Mouse (Mus musculus) neural tube, embryonic 15.5 days (tissue): ENCODE measurements around the gene Foxj3. TPM values are rescaled to one million over a fixed set of nuclear protein-coding genes. Genes with fewer than 3 reads are reported as not detected.
"Not testable (repeated sequence)": the region's sequence is repeated elsewhere in the genome, so short reads cannot be mapped to it uniquely, and the experiment has no call there.

ENCODE experiments used
- ATAC-seq: fragments of 200-750 bp; cut with Nextera tagmentation; 2 replicates; pipeline ENCODE4 v1.8.0; 2017; ENCODE audit warnings: mild to moderate bottlenecking, moderate TSS enrichment, moderate library complexity; ENCODE audit not compliant: low FRiP score
- H3K27ac ChIP-seq: fragments of 300-500 bp; sonication (generic); replicated peaks from 2 replicates; pipeline ENCODE4 v1.5.1; 2015; ENCODE audit warnings: mild to moderate bottlenecking, inconsistent platforms
- H3K27me3 ChIP-seq: fragments of 300-500 bp; sonication (generic); replicated peaks from 2 replicates; pipeline ENCODE4 v1.6.1; 2015; ENCODE audit warnings: inconsistent platforms
- H3K36me3 ChIP-seq: fragments of 300-500 bp; sonication (generic); 2 replicates; pipeline ENCODE4 v1.6.1; 2015; ENCODE audit warnings: inconsistent platforms
- H3K4me1 ChIP-seq: fragments of 300-500 bp; sonication (generic); 2 replicates; pipeline ENCODE4 v1.6.1; 2015; ENCODE audit warnings: inconsistent platforms
- H3K4me2 ChIP-seq: fragments of 300-500 bp; sonication (generic); 2 replicates; pipeline ENCODE4 v1.6.1; 2015; ENCODE audit warnings: inconsistent platforms, mild to moderate bottlenecking, moderate library complexity
- H3K4me3 ChIP-seq: fragments of 300-500 bp; sonication (generic); replicated peaks from 2 replicates; pipeline ENCODE4 v1.5.1; 2015; ENCODE audit warnings: mild to moderate bottlenecking, inconsistent platforms
- H3K9ac ChIP-seq: fragments of 300-500 bp; sonication (generic); replicated peaks from 2 replicates; pipeline ENCODE4 v1.6.1; 2015; ENCODE audit warnings: mild to moderate bottlenecking, inconsistent platforms
- H3K9me3 ChIP-seq: fragments of 300-500 bp; sonication (generic); replicated peaks from 2 replicates; pipeline ENCODE4 v1.6.1; 2016; ENCODE audit warnings: inconsistent platforms
- WGBS: fragments of 180-500 bp; shearing (Covaris S2); methylation state at CpG from one replicate; pipeline ENCODE4 v1.1.7; 2015; ENCODE audit warnings: mixed read lengths; 5-methylcytosine and 5-hydroxymethylcytosine counted together
- polyA plus RNA-seq: library from polyadenylated mRNA; unstranded; fragments of >200 nt; fragmentation: Nextera tagmentation; extraction: Ambion mirVana; gene quantifications from 2 replicates; pipeline ENCODE4 v1.2.1, GENCODE M21; 2015

Foxj3 gene
- polyA plus RNA-seq, 1 experiment from 2014 or later: 27.4 TPM

DNA sequence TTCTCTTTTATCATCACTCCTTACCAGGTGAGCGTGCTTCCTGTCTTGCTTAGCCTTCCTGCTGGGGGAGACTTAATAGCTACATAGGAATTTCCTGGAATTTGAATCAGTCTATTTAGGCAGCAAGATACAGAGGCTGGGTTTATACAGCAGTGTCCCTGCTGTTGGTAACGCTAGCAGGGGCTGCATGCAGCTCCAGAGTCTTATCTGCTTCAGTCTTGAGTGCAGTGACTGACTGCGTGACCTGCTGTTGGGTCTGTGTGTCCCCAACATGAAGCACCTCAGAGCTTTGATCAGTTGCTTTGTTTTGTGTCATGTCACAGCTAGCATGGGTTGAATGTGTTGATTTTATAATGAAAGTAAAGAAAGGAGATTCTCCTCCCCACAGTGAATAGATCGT is 90.5 kb downstream of the Foxj3 start:
- 70% methylated on average over 4 of the region's 4 CpGs for WGBS
- Histone ChIP-seq H3K4me2 (no peak overlapping the region), H3K4me3 (no peak overlapping the region), H3K9ac (no peak overlapping the region), H3K9me3 (no peaks in the 10 kb centered on the region), H3K27ac (peak overlapping the region; percentile 23; the same call in 1 of the 2 replicates), H3K4me1 (peaks cover 11% of the 10 kb centered on the region; the same call in 1 of the 2 replicates), H3K27me3 (no peaks in the 10 kb centered on the region), H3K36me3 (peaks cover 28% of the 10 kb centered on the region)
- no peak for ATAC-seq

DNA sequence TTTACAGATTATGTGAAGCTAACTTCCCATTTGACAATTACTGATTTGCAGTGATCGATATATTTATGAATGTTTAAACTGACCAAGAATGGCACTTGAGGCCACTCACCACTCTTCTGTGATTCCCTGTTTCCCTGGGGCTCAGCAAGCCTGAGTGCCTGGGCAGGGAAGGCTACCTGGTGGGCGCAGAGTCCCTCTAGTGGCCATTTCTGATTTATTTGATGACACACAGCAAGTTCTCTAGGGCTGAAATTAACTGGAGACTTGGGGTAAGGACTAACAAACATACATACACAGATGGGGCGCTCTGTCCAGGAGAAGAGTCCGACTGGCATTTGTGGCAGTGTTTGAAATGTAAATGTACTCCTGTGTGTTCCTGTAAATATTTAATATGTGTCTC is 91.6 kb downstream of the Foxj3 start:
- Histone ChIP-seq H3K4me1 (peaks cover 21% of the 10 kb centered on the region), H3K36me3 (peaks cover 24% of the 10 kb centered on the region)
- H3K9me3 ChIP-seq, H3K27ac ChIP-seq, ATAC-seq, H3K4me2 ChIP-seq, H3K27me3 ChIP-seq, H3K4me3 ChIP-seq, H3K9ac ChIP-seq: not testable (repeated sequence)
- WGBS: 82% methylated on average over 4 of the region's 4 CpGs

DNA sequence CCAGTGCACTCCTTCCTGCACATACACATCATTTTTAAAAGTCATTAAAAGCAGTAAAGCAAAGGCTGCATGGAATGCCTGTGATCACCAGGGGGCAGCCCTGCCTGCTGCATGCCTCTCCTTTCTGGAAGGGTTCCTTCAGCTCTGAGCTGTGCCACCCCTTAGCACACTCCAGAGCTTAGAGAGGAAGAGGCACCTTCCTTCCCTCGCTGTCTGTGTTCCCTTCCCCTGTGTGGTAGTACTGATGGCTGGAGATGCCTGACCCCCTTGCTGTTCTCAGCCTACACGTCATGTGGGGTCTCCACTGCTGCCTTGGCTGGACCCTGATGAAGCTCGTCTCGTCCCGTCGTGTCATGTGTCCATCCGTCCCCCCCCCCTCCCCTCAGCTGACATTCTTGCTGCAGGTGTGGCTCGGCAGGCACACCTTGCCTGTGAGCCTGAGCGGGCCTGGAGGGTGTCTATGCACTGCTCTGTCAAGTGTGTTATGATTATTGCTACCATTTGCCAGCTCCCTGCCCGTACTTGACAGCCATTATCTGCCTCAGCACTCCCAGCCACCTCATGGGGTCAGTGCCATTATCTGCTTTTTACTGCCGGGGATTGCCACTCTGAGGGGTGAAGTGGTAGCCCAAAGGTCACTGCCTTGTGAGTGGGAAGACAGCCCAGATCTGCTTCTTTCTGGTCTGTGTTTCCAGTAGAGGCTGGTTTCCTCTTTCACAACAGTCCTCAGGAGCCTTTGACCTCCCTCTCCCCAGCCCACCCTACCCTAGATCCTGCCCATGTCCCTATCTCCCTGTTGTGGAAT is 94.5 kb downstream of the Foxj3 start:
- Histone ChIP-seq H3K4me1 (peaks cover 30% of the 10 kb centered on the region), H3K4me2 (no peak overlapping the region), H3K36me3 (peaks cover 11% of the 10 kb centered on the region), H3K27ac (no peak overlapping the region), H3K27me3 (no peaks in the 10 kb centered on the region), H3K9ac (no peak overlapping the region), H3K9me3 (no peaks in the 10 kb centered on the region), H3K4me3 (no peak overlapping the region)
- peak; percentile 67 for ATAC-seq
- 48% methylated on average over 11 of the region's 11 CpGs for WGBS

- H3K4me1 ChIP-seq: peaks cover 30% of the 10 kb centered on the region
- 47% methylated on average over 7 of the region's 7 CpGs for WGBS
- H3K27ac ChIP-seq: no peak overlapping the region
- H3K27me3 ChIP-seq: no peaks in the 10 kb centered on the region
- H3K36me3 ChIP-seq: peaks cover 10% of the 10 kb centered on the region
- H3K9ac ChIP-seq: no peak overlapping the region
- H3K4me2 ChIP-seq: no peak overlapping the region
- no peak overlapping the region for H3K4me3 ChIP-seq
- ATAC-seq: no peak
- H3K9me3 ChIP-seq: no peaks in the 10 kb centered on the region
Observed at GRCm38 (mm10) chr4:119632721-119633120, 95.9 kb downstream of the Foxj3 start.

DNA sequence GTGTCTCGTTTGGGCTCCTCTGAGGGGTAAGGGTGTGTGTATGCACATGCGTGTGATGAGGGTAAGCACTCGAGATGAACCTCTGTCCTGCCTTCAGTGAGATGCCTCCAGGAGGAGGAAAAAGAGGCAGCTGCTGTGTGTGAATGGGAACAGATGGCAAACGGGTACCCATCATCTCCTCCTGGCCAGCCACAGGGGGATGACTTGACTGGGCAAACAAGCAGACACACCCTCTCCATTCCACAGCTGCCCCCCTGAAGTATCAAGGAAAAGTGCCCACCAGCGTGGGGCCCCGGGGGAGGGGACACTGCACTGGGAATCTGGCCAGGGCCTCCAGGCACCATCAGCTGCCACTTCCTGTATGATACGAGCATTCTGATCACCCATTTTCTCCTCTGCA is 96.5 kb downstream of the Foxj3 start:
- WGBS: 33% methylated on average over 7 of the region's 7 CpGs
- Histone ChIP-seq H3K9me3 (no peaks in the 10 kb centered on the region), H3K9ac (no peak overlapping the region), H3K4me3 (no peak overlapping the region), H3K4me2 (no peak overlapping the region), H3K27me3 (no peaks in the 10 kb centered on the region), H3K4me1 (peaks cover 30% of the 10 kb centered on the region), H3K36me3 (peaks cover 10% of the 10 kb centered on the region), H3K27ac (0 out of 2 replicates have a peak overlapping the region, but pooled peaks have one; percentile 37)
- no peak for ATAC-seq

DNA sequence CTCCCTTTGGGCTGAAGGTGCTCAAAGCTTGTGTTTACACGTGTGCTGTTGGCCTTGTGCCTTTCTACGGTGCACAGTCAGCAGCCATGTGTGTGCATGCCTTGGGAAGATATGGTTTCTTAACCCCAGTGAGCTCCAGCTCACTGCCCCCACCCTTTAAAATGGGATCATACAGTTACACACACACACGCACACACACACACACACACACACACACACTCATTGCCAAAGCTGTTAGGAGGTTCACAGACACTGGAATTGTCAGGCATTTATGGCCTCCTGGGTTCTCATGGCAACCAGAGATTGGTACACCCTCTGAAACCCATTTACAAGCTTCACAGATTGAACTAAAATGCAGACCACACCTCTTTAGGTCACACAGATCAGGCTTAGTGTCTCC is 97.1 kb downstream of the Foxj3 start:
- Histone ChIP-seq H3K9me3 (no peaks in the 10 kb centered on the region), H3K27ac (no peak overlapping the region), H3K4me2 (no peak overlapping the region), H3K9ac (no peak overlapping the region), H3K36me3 (peaks cover 9% of the 10 kb centered on the region), H3K27me3 (no peaks in the 10 kb centered on the region), H3K4me3 (no peak overlapping the region), H3K4me1 (peaks cover 30% of the 10 kb centered on the region)
- no peak for ATAC-seq
- 70% methylated on average over 3 of the region's 3 CpGs for WGBS

- Histone ChIP-seq H3K9ac (no peak overlapping the region), H3K4me3 (no peak overlapping the region), H3K27me3 (no peaks in the 10 kb centered on the region), H3K36me3 (no peaks in the 10 kb centered on the region), H3K4me1 (peaks cover 30% of the 10 kb centered on the region), H3K4me2 (no peak overlapping the region), H3K27ac (no peak overlapping the region), H3K9me3 (no peaks in the 10 kb centered on the region)
- no peak for ATAC-seq
- 63% methylated on average over 6 of the region's 6 CpGs for WGBS
Observed at GRCm38 (mm10) chr4:119634908-119635660, 98.3 kb downstream of the Foxj3 start.

GRCm38 (mm10) chr4:119635686-119636085 is 98.9 kb downstream of the Foxj3 start:
- H3K4me3 ChIP-seq: no peak overlapping the region
- H3K9ac ChIP-seq: no peak overlapping the region
- peaks cover 30% of the 10 kb centered on the region for H3K4me1 ChIP-seq
- WGBS: 77% methylated on average over 8 of the region's 8 CpGs
- H3K36me3 ChIP-seq: no peaks in the 10 kb centered on the region
- H3K9me3 ChIP-seq: no peaks in the 10 kb centered on the region
- no peaks in the 10 kb centered on the region for H3K27me3 ChIP-seq
- no peak overlapping the region for H3K27ac ChIP-seq
- no peak for ATAC-seq
- no peak overlapping the region for H3K4me2 ChIP-seq

DNA sequence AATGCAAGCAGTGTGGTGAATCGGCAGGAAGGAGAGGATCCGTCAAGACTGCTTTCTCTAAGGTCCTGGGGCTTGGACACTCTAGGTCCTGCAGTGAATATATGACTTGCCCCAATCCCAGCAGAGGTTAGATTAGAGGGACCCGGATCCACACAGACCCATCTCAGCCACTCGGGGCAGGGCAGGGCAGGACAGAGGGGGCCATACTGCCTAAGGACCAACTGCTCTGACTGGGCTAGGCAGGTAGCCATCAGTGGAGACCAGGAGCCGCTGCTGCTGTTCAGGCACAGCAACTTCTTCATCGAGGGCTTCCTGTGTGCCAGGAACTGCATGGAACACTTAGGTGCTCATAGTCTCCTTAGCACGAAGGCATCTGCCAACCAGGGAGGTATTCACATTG is 99.9 kb downstream of the Foxj3 start:
- Histone ChIP-seq H3K36me3 (no peaks in the 10 kb centered on the region), H3K9me3 (no peaks in the 10 kb centered on the region), H3K27ac (no peak overlapping the region), H3K9ac (no peak overlapping the region), H3K27me3 (no peaks in the 10 kb centered on the region), H3K4me3 (no peak overlapping the region), H3K4me2 (no peak overlapping the region), H3K4me1 (peaks cover 20% of the 10 kb centered on the region)
- no peak for ATAC-seq
- WGBS: 87% methylated on average over 7 of the region's 7 CpGs

DNA sequence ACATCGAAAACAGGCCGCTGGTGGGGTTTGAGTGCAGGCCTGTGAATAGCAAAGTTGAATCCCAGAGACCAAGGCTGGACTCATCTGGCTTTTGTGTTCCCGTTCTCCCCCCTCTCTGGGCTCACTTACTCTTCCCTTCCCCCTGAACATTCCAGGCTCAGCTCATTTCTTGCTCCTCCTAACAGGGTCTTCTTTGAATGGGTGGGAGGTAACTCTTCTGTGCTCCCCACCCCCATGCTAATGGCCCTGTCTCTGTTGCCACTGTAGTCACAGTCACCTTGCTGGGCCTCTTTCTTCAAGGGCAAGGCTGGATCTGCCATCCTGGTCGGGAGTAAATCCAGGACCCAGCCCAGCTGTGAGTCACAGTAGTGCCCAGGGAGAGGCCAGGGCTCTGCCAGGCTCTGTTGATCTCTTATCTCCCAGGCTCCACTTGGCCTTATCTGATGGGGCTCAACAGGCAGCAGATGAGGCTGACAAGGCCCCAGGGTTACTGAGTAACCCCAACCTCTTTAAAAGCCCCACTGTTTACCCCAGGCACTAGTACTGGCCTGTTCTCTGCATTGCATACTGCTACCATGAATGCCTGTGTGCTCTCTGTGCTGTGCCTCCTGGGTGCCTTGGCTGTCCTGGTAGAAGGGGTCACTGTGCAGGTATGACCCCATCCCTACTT is 100.5 kb downstream of the Foxj3 start, which contains the start of gene Guca2a:
Guca2a (plus strand) TSS at position 529 of the 670 bp plus-strand sequence.
- no peak within 1 kb of the TSS for H3K9ac ChIP-seq

DNA sequence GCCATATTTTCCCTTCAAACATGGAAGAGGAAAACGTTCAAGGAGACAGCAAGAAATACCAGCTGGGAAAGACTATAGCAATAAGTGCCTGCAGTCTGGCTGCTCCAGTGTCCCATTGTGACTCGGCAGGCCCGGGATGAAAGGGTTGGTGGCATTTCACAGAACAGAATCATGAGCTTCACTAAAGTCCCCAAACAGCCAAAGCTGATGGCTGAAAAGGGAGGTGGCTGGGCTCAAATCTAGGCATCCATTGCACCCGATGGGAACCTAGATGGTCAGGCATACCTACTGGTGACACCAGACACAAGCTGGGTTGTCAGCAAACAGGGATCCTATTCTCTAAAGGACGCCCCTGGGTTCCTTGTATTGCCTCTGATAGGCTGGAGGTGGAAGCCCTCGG is 101.1 kb downstream of the Foxj3 start:
- no peak overlapping the region for H3K4me3 ChIP-seq
- no peaks in the 10 kb centered on the region for H3K36me3 ChIP-seq
- H3K9ac ChIP-seq: no peak overlapping the region
- H3K9me3 ChIP-seq: no peaks in the 10 kb centered on the region
- H3K27ac ChIP-seq: no peak overlapping the region
- WGBS: 82% methylated on average over 6 of the region's 6 CpGs
- no peak overlapping the region for H3K4me2 ChIP-seq
- no peaks in the 10 kb centered on the region for H3K27me3 ChIP-seq
- no peak for ATAC-seq
- H3K4me1 ChIP-seq: peaks cover 13% of the 10 kb centered on the region

More for the DNA sequence above, 100.5 kb downstream of the Foxj3 start, which contains the start of gene Guca2a:
- Histone ChIP-seq H3K4me1 (peaks cover 19% of the 10 kb centered on the region), H3K27me3 (no peaks in the 10 kb centered on the region), H3K4me2 (no peak within 1 kb of the TSS), H3K36me3 (no peaks in the 10 kb centered on the region), H3K27ac (no peak within 1 kb of the TSS), H3K4me3 (no peak within 1 kb of the TSS), H3K9me3 (no peaks in the 10 kb centered on the region)
- WGBS: 71% methylated on average over 4 of the region's 4 CpGs
- no peak for ATAC-seq
